ENCODE assay signal across 20 mouse cellular contexts in the genomic region with DNA sequence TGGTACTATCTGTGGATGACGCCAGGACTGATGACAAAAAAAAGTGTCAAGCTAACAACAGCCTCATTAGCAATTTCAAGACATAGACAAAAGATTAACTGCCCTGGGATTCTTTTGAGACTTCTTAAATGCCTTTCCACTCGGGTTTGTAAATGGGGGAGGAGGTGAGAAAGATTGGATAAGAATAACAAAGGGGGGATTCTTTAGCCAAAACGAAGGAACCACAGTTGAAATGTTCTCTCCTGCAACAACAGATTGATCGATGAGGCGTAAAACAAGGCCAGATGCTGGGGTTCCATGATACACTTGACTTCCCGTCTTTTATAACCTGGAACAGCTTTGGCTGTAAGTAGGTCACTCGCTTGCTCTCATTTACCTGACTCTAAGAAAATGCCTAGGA. TPM values are rescaled to one million over a fixed set of nuclear protein-coding genes. Genes with fewer than 3 reads are reported as not detected.
DNase-seq lines count a peak whose midpoint lies in the region; ATAC-seq lines count a peak whose summit lies in the region.
"Had no signal": no experiment of that assay in that cellular context is flagged by ENCODE, and none has a peak within 500 bp of the region (broad histone marks: within the 10 kb centered on the region; RNA-seq: fewer than 3 reads in every experiment).

No protein-coding gene starts in this region.

- no peak overlapping the region for H3K4me2 ChIP-seq in embryonic facial prominence, embryonic 14.5 days (ENCODE audit: low read depth, low read length)
- no peak overlapping the region for H3K4me2 ChIP-seq in kidney, embryonic 16.5 days (replicated peaks; ENCODE audit: low read depth, low read length)
- H3K4me2 ChIP-seq in neural tube, embryonic 12.5 days (replicated peaks) = peak overlapping the region; percentile 2; the same call in 1 of the 2 replicates
- H3K4me2 ChIP-seq in heart, embryonic 11.5 days = no peak overlapping the region
- H3K4me2 ChIP-seq: liver, embryonic 11.5 days; neural tube, embryonic 13.5 days; stomach, embryonic 15.5 days had no signal

- DNase-seq in embryonic facial prominence, embryonic 14.5 days (ENCODE audit: low spot score) = peak; percentile 3
- DNase-seq in embryonic facial prominence, embryonic 10.5 days (ENCODE audit: low spot score) = no peak
- no peak for DNase-seq in kidney, postnatal 14 days
- peak; percentile 20 for DNase-seq in brain, adult 2 months (ENCODE audit: low read depth, low spot score)
- DNase-seq in layer of hippocampus, postnatal 10 days (ENCODE audit: low spot score in 2 of 2) = no peak
- DNase-seq: adrenal gland, adult 8-10 months; cerebellum, adult 9-10 months; gastrocnemius, postnatal 10 days; heart, adult 18-20 months; heart, postnatal 36 days; kidney, postnatal 10 days; lung, adult 2 months; right cerebral cortex, postnatal 14 days; thymus, adult 18-20 months had no signal

- H3K4me1 ChIP-seq in embryonic facial prominence, embryonic 14.5 days (ENCODE audit: control insufficient read depth, insufficient read depth, low read length) = peaks cover 3% of the 10 kb centered on the region; the same call in 1 of the 2 replicates
- H3K4me1 ChIP-seq in embryonic facial prominence, embryonic 10.5 days = peaks cover 11% of the 10 kb centered on the region
- peaks cover 23% of the 10 kb centered on the region; the same call in 1 of the 2 replicates for H3K4me1 ChIP-seq in kidney, embryonic 16.5 days (ENCODE audit: insufficient read depth, low read length)
- peaks cover 19% of the 10 kb centered on the region for H3K4me1 ChIP-seq in neural tube, embryonic 12.5 days
- H3K4me1 ChIP-seq in heart, embryonic 11.5 days (ENCODE audit: control insufficient read depth, insufficient read depth, low read length) = 0 out of 2 replicates have a peak, but pooled peaks cover 3% of the 10 kb centered on the region

- no peak overlapping the region for H3K27ac ChIP-seq in embryonic facial prominence, embryonic 14.5 days (replicated peaks; ENCODE audit: low read depth, low read length)
- H3K27ac ChIP-seq in embryonic facial prominence, embryonic 10.5 days (replicated peaks) = no peak overlapping the region
- peak overlapping the region; percentile 28 for H3K27ac ChIP-seq in kidney, embryonic 16.5 days (ENCODE audit: low read length)
- H3K27ac ChIP-seq in neural tube, embryonic 12.5 days = no peak overlapping the region
- H3K27ac ChIP-seq in heart, embryonic 11.5 days (ENCODE audit: low read depth, low read length) = no peak overlapping the region
- H3K27ac ChIP-seq: neural tube, embryonic 13.5 days; stomach, embryonic 15.5 days had no signal

- H3K9ac ChIP-seq in embryonic facial prominence, embryonic 14.5 days (ENCODE audit: low read depth, low read length) = no peak overlapping the region
- H3K9ac ChIP-seq in kidney, embryonic 16.5 days (replicated peaks; ENCODE audit: low read length) = no peak overlapping the region
- H3K9ac ChIP-seq in neural tube, embryonic 12.5 days = no peak overlapping the region
- no peak overlapping the region for H3K9ac ChIP-seq in heart, embryonic 11.5 days (ENCODE audit: low read depth, low read length)
- H3K9ac ChIP-seq: neural tube, embryonic 13.5 days; stomach, embryonic 15.5 days had no signal

- whole genome bisulfite sequencing in embryonic facial prominence, embryonic 14.5 days = 31% methylated on average over 7 of the region's 7 CpGs
- WGBS in embryonic facial prominence, embryonic 10.5 days = 18% methylated on average over 7 of the region's 7 CpGs
- WGBS in kidney, embryonic 16.5 days = 9% methylated on average over 7 of the region's 7 CpGs
- WGBS in neural tube, embryonic 12.5 days = 4% methylated on average over 7 of the region's 7 CpGs
- WGBS in heart, embryonic 11.5 days (ENCODE audit: insufficient replicate concordance) = 41% methylated on average over 7 of the region's 7 CpGs

- H3K9me3 ChIP-seq in embryonic facial prominence, embryonic 14.5 days (ENCODE audit: control insufficient read depth, low read length) = no peaks in the 10 kb centered on the region
- H3K9me3 ChIP-seq in embryonic facial prominence, embryonic 10.5 days = no peaks in the 10 kb centered on the region
- peaks cover 4% of the 10 kb centered on the region; the same call in 1 of the 2 replicates for H3K9me3 ChIP-seq in kidney, embryonic 16.5 days (ENCODE audit: low read length)
- H3K9me3 ChIP-seq in neural tube, embryonic 12.5 days = no peaks in the 10 kb centered on the region
- H3K9me3 ChIP-seq in heart, embryonic 11.5 days (replicated peaks; ENCODE audit: control insufficient read depth, low read length) = no peaks in the 10 kb centered on the region
- H3K9me3 ChIP-seq: neural tube, embryonic 13.5 days; stomach, embryonic 15.5 days had no signal

- H3K27me3 ChIP-seq in embryonic facial prominence, embryonic 14.5 days (replicated peaks; ENCODE audit: control insufficient read depth, insufficient read depth, low read length) = peaks cover 21% of the 10 kb centered on the region
- H3K27me3 ChIP-seq in embryonic facial prominence, embryonic 10.5 days (replicated peaks; ENCODE audit: low read depth, poor library complexity, severe bottlenecking) = peaks cover 40% of the 10 kb centered on the region
- peaks cover 5% of the 10 kb centered on the region; the same call in 1 of the 2 replicates for H3K27me3 ChIP-seq in kidney, embryonic 16.5 days (ENCODE audit: insufficient read depth, low read length)
- no peaks in the 10 kb centered on the region for H3K27me3 ChIP-seq in neural tube, embryonic 12.5 days (replicated peaks)
- H3K27me3 ChIP-seq in heart, embryonic 11.5 days (ENCODE audit: control insufficient read depth, insufficient read depth, low read length) = peaks cover 12% of the 10 kb centered on the region; the same call in 1 of the 2 replicates

- H3K4me3 ChIP-seq in embryonic facial prominence, embryonic 14.5 days (ENCODE audit: low read depth, low read length) = no peak overlapping the region
- H3K4me3 ChIP-seq in embryonic facial prominence, embryonic 10.5 days = no peak overlapping the region
- no peak overlapping the region for H3K4me3 ChIP-seq in kidney, embryonic 16.5 days (ENCODE audit: low read length)
- H3K4me3 ChIP-seq in neural tube, embryonic 12.5 days = no peak overlapping the region
- no peak overlapping the region for H3K4me3 ChIP-seq in heart, embryonic 11.5 days (ENCODE audit: low read depth, low read length)
- H3K4me3 ChIP-seq: neural tube, embryonic 13.5 days; stomach, embryonic 15.5 days had no signal

- no peaks in the 10 kb centered on the region for H3K36me3 ChIP-seq in embryonic facial prominence, embryonic 14.5 days (ENCODE audit: control insufficient read depth, insufficient read depth, low read length)
- H3K36me3 ChIP-seq in embryonic facial prominence, embryonic 10.5 days (replicated peaks) = no peaks in the 10 kb centered on the region
- no peaks in the 10 kb centered on the region for H3K36me3 ChIP-seq in kidney, embryonic 16.5 days (ENCODE audit: insufficient read depth, low read length)
- H3K36me3 ChIP-seq in neural tube, embryonic 12.5 days = no peaks in the 10 kb centered on the region
- no peaks in the 10 kb centered on the region for H3K36me3 ChIP-seq in heart, embryonic 11.5 days (ENCODE audit: control insufficient read depth, insufficient read depth, low read length)
- H3K36me3 ChIP-seq: neural tube, embryonic 13.5 days; stomach, embryonic 15.5 days had no signal

- no peak for ATAC-seq in embryonic facial prominence, embryonic 14.5 days (ENCODE audit: low read depth)
- ATAC-seq in kidney, embryonic 16.5 days (ENCODE audit: low FRiP score, low TSS enrichment) = peak; percentile 58; the same call in 1 of the 2 replicates
- no peak for ATAC-seq in neural tube, embryonic 12.5 days (ENCODE audit: low FRiP score, low read depth)
- ATAC-seq in heart, embryonic 11.5 days (replicated peaks; ENCODE audit: insufficient number of reproducible peaks, low FRiP score, low TSS enrichment) = no peak

RNA-seq across cellular contexts. Expression of a gene that starts 15.8 kb away (rescaled TPM):
- 64.1 and 66.5 TPM in 2 replicates for polyA plus RNA-seq in embryonic facial prominence, embryonic 14.5 days (2014; fragmentation: Nextera tagmentation; extraction: Ambion mirVana)
- polyA plus RNA-seq in embryonic facial prominence, embryonic 10.5 days (2016; fragmentation: Nextera tagmentation; extraction: Ambion mirVana) = 66.6 and 71.8 TPM in 2 replicates
- polyA plus RNA-seq in kidney, embryonic 16.5 days (2015; fragmentation: Nextera tagmentation; extraction: Ambion mirVana) = 88.0 and 90.3 TPM in 2 replicates
- polyA plus RNA-seq in neural tube, embryonic 12.5 days (2016; fragmentation: Nextera tagmentation; extraction: Ambion mirVana) = 97.0 and 101 TPM in 2 replicates
- 60.1 and 65.8 TPM in 2 replicates for polyA plus RNA-seq in heart, embryonic 11.5 days (2014; fragmentation: Nextera tagmentation; extraction: Ambion mirVana)
- 100 to 1,000 TPM; 105 to 121 TPM for total RNA-seq in layer of hippocampus, postnatal 10 days (2021)

RNA-seq across cellular contexts. Expression of a gene that starts 33.5 kb away (rescaled TPM):
- polyA plus RNA-seq in embryonic facial prominence, embryonic 14.5 days (2014; fragmentation: Nextera tagmentation; extraction: Ambion mirVana) = 12.6 and 15.5 TPM in 2 replicates
- 6.7 and 6.9 TPM in 2 replicates for polyA plus RNA-seq in embryonic facial prominence, embryonic 10.5 days (2016; fragmentation: Nextera tagmentation; extraction: Ambion mirVana)
- polyA plus RNA-seq in kidney, embryonic 16.5 days (2015; fragmentation: Nextera tagmentation; extraction: Ambion mirVana) = 6.5 and 7.8 TPM in 2 replicates
- polyA plus RNA-seq in neural tube, embryonic 12.5 days (2016; fragmentation: Nextera tagmentation; extraction: Ambion mirVana) = 11.7 and 12.2 TPM in 2 replicates
- polyA plus RNA-seq in heart, embryonic 11.5 days (2014; fragmentation: Nextera tagmentation; extraction: Ambion mirVana) = 5.1 and 9.6 TPM in 2 replicates
- 100 to 1,000 TPM; 129 to 130 TPM for total RNA-seq in layer of hippocampus, postnatal 10 days (2021)

Comparison
In these comparisons a context has a peak if more than half of its experiments do, and no peak if none do; other contexts are left out.
1. DNase-seq: peak in embryonic facial prominence, embryonic 14.5 days (single experiment) and brain, adult 2 months (single experiment); none in embryonic facial prominence, embryonic 10.5 days (single experiment), kidney, postnatal 14 days (single experiment) and layer of hippocampus, postnatal 10 days (0 of 2).